Mouse (Mus musculus): ENCODE measurements at regions not wholly inside any gene's neighbourhood (a gene's known extent, or its start where the extent isn't known, plus 50 kb on each side); places are given as distances from the start of the nearest gene placed in this dataset.
"Not testable (repeated sequence)": the region's sequence is repeated elsewhere in the genome, so short reads cannot be mapped to it uniquely, and the experiment has no call there.

DNA sequence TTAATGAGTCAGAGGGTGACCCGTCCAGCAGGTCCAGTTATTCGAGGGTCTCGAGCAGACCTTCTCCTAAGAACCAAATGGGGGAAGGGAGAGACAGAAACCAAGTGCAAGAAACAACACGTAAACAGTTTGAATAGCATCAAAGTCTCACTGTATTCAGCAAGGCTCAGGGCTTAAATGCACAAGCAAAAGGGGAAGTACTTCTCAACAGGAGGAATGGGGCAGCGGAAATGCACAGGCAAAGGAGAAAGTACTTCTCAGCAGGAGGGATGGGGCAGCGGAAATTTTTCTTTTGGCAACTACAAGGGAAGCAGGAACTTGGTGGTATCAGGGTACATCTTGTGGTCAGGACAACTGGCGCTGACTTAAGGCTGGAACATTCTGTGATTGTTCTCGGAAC, 330.6 kb downstream of the 9430069I07Rik start:
- ATAC-seq (replicated peaks; ENCODE audit: insufficient number of reproducible peaks, low FRiP score, low TSS enrichment); H3K9me3 ChIP-seq (replicated peaks; ENCODE audit: control insufficient read depth, low read length); H3K27ac ChIP-seq (ENCODE audit: low read depth, low read length); H3K4me2 ChIP-seq; H3K4me3 ChIP-seq (ENCODE audit: low read depth, low read length); H3K4me1 ChIP-seq (ENCODE audit: control insufficient read depth, insufficient read depth, low read length); H3K9ac ChIP-seq (ENCODE audit: low read depth, low read length); H3K27me3 ChIP-seq (ENCODE audit: control insufficient read depth, insufficient read depth, low read length); H3K36me3 ChIP-seq (ENCODE audit: control insufficient read depth, insufficient read depth, low read length): not testable (repeated sequence)
- WGBS (ENCODE audit: insufficient replicate concordance) = 72% methylated on average over 8 of the region's 8 CpGs

DNA sequence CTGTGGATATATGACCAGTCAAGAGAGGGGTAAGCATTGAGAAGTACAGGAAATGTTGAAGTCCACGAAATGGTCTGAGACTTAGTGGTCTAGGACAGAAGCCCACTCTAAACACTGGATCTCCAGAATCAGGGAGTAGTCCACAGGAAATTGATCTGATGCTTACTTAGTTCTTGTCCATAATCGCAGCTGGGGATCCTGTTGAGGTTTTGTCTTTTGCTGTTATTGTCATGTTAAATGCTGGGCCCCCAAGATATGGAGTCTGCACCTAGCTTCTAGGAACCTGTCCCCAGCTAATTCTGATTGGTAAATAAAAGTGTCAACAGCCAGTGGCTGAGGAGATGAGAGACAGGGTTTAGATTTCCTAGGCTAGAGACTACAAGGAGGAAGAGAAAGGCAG, 332.3 kb downstream of the 9430069I07Rik start:
- no peak overlapping the region for H3K4me3 ChIP-seq (ENCODE audit: low read depth, low read length)
- H3K27me3 ChIP-seq (ENCODE audit: control insufficient read depth, insufficient read depth, low read length) = no peaks in the 10 kb centered on the region
- no peak overlapping the region for H3K9ac ChIP-seq (ENCODE audit: low read depth, low read length)
- H3K9me3 ChIP-seq (replicated peaks; ENCODE audit: control insufficient read depth, low read length) = no peaks in the 10 kb centered on the region
- no peaks in the 10 kb centered on the region for H3K36me3 ChIP-seq (ENCODE audit: control insufficient read depth, insufficient read depth, low read length)
- ATAC-seq (replicated peaks; ENCODE audit: insufficient number of reproducible peaks, low FRiP score, low TSS enrichment) = no peak
- no peak overlapping the region for H3K4me2 ChIP-seq
- H3K4me1 ChIP-seq (ENCODE audit: control insufficient read depth, insufficient read depth, low read length) = no peaks in the 10 kb centered on the region
- no peak overlapping the region for H3K27ac ChIP-seq (ENCODE audit: low read depth, low read length)
- 77% methylated on average over 2 of the region's 2 CpGs for WGBS (ENCODE audit: insufficient replicate concordance)

DNA sequence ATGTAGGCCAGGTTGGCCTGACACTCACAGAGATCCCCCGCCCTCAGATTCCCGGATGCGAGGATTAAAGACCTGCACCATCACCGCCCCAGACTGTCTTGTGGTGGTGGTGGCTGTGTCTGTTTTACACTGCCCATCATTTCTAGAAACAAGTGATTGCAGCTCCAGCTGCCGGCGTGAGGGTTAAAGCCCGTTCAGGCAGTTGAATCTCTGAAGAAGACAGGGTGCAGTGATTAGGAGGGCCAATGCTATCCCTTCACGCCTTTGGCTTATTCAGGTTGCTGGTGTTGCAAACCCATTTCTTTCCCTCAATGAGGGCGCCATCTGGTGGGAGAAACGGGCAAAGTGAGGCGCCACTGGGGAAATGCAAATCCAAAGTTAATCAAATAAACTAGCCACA, 335.8 kb downstream of the 9430069I07Rik start:
- Histone ChIP-seq H3K9ac (ENCODE audit: low read depth, low read length) (no peak overlapping the region), H3K4me1 (ENCODE audit: control insufficient read depth, insufficient read depth, low read length) (no peaks in the 10 kb centered on the region), H3K36me3 (ENCODE audit: control insufficient read depth, insufficient read depth, low read length) (no peaks in the 10 kb centered on the region), H3K9me3 (replicated peaks; ENCODE audit: control insufficient read depth, low read length) (no peaks in the 10 kb centered on the region), H3K4me2 (no peak overlapping the region), H3K4me3 (ENCODE audit: low read depth, low read length) (no peak overlapping the region), H3K27ac (ENCODE audit: low read depth, low read length) (no peak overlapping the region), H3K27me3 (ENCODE audit: control insufficient read depth, insufficient read depth, low read length) (no peaks in the 10 kb centered on the region)
- WGBS (ENCODE audit: insufficient replicate concordance) = 30% methylated on average over 11 of the region's 11 CpGs
- ATAC-seq (replicated peaks; ENCODE audit: insufficient number of reproducible peaks, low FRiP score, low TSS enrichment) = no peak

DNA sequence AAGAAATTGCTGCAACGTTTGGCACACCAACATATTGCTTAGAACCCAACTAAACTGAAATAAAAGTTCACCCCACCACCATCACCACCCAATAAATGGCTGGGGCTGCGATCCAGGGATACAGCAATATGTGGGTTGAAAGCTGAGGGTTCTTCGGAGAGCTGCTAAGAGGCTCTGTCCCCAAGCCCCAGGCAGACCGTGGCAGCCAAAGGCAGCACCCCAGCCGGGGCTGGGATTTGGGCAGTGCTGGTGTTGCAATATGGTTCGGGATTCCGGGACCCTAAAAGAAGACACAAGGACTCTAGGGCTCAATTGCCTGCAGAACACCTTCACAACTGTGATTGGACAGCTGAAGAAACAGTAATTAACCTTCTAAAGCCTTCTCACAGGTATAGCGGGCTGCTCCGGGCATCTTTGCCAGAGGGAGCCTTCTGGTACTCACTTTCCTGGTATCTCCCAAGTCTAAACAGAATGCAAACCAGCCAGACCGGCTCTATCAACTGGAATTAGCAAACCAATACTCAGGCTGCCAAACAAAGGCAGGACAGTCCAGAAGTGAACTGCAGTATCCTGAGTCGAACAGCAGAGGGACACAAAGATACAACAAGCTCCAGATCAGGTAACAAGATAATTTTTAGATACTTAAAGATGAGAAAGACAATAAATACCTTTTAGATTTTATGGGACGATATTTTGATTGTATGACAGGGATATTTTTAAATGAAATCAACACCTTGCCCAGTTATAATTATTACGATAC, 341.1 kb downstream of the 9430069I07Rik start:
- Histone ChIP-seq H3K9me3 (replicated peaks; ENCODE audit: control insufficient read depth, low read length) (no peaks in the 10 kb centered on the region), H3K4me1 (ENCODE audit: control insufficient read depth, insufficient read depth, low read length) (no peaks in the 10 kb centered on the region), H3K27ac (ENCODE audit: low read depth, low read length) (no peak overlapping the region), H3K4me3 (ENCODE audit: low read depth, low read length) (no peak overlapping the region), H3K9ac (ENCODE audit: low read depth, low read length) (no peak overlapping the region), H3K27me3 (ENCODE audit: control insufficient read depth, insufficient read depth, low read length) (no peaks in the 10 kb centered on the region), H3K36me3 (ENCODE audit: control insufficient read depth, insufficient read depth, low read length) (no peaks in the 10 kb centered on the region), H3K4me2 (no peak overlapping the region)
- ATAC-seq (replicated peaks; ENCODE audit: insufficient number of reproducible peaks, low FRiP score, low TSS enrichment) = no peak
- WGBS (ENCODE audit: insufficient replicate concordance) = 48% methylated on average over 13 of the region's 13 CpGs

DNA sequence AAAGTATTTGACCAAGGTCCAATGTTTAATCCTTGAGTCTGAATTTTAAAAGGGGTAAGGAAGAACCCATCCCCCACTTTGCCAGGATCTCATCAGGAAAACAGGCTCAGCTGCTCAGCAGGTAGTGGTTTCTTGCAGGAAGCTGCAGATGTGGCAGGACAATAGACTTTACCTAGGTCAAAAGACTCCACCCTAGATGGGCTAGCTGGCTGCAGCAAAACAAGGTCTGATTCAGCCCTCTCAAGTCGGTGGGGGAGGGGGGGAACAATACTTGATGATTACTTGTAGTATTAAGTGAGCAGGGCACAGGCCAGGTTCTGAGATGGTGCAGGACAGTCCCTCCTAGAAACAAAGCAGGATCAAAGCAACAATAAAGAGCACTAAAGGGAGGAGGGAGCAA, 349.1 kb downstream of the 9430069I07Rik start:
- Histone ChIP-seq H3K36me3 (ENCODE audit: control insufficient read depth, insufficient read depth, low read length) (no peaks in the 10 kb centered on the region), H3K4me3 (ENCODE audit: low read depth, low read length) (no peak overlapping the region), H3K4me2 (no peak overlapping the region), H3K4me1 (ENCODE audit: control insufficient read depth, insufficient read depth, low read length) (no peaks in the 10 kb centered on the region), H3K9ac (ENCODE audit: low read depth, low read length) (no peak overlapping the region), H3K27me3 (ENCODE audit: control insufficient read depth, insufficient read depth, low read length) (no peaks in the 10 kb centered on the region), H3K27ac (ENCODE audit: low read depth, low read length) (no peak overlapping the region), H3K9me3 (replicated peaks; ENCODE audit: control insufficient read depth, low read length) (no peaks in the 10 kb centered on the region)
- 23% methylated on average over 1 of the region's 1 CpGs for WGBS (ENCODE audit: insufficient replicate concordance)
- ATAC-seq (replicated peaks; ENCODE audit: insufficient number of reproducible peaks, low FRiP score, low TSS enrichment) = no peak

DNA sequence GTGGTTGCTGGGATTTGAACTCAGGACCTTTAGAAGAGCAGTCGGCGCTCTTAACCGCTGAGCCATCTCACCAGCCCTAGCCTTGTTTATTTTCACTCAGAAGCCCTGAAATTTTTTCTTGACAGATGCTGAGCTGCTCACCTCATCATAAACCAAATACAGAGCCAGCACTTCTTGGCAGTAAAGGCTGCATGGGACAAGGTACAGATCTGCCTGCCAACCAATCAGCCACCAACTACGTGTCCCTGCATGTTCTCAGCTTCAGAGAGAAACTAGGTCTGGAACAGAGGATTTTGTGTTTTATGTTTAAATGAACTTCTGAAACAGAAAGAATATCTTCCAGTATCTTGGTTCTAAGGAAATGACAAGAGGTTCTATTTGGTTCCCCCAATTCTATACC, 365.3 kb downstream of the 9430069I07Rik start:
- Histone ChIP-seq H3K4me1 (ENCODE audit: control insufficient read depth, insufficient read depth, low read length) (no peaks in the 10 kb centered on the region), H3K36me3 (ENCODE audit: control insufficient read depth, insufficient read depth, low read length) (no peaks in the 10 kb centered on the region), H3K9me3 (replicated peaks; ENCODE audit: control insufficient read depth, low read length) (no peaks in the 10 kb centered on the region), H3K27me3 (ENCODE audit: control insufficient read depth, insufficient read depth, low read length) (no peaks in the 10 kb centered on the region), H3K4me2 (no peak overlapping the region), H3K27ac (ENCODE audit: low read depth, low read length) (no peak overlapping the region), H3K4me3 (ENCODE audit: low read depth, low read length) (no peak overlapping the region), H3K9ac (ENCODE audit: low read depth, low read length) (no peak overlapping the region)
- no peak for ATAC-seq (replicated peaks; ENCODE audit: insufficient number of reproducible peaks, low FRiP score, low TSS enrichment)
- WGBS (ENCODE audit: insufficient replicate concordance) = 73% methylated on average over 4 of the region's 4 CpGs

DNA sequence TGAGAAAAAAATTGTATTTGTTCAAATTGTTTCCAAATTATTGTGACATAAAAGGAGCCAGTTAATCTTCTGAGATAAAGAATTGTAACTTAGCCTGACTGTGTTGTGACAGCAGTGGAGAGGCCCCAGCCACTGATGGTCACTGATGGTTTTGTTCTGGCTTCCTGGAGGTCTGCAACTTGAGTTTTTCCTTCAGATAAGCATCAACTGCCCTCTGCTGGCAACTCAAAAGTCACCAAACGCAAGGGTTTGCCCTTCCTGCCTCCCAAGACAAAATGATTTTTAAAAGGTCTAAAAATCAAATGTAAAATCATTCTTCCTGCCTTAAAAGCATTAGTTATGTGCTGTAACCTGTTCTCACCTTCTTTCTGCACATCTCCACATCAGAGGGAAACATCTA, 382.6 kb downstream of the 9430069I07Rik start:
- ATAC-seq (replicated peaks; ENCODE audit: insufficient number of reproducible peaks, low FRiP score, low TSS enrichment) = no peak
- Histone ChIP-seq H3K4me1 (ENCODE audit: control insufficient read depth, insufficient read depth, low read length) (no peaks in the 10 kb centered on the region), H3K27ac (ENCODE audit: low read depth, low read length) (no peak overlapping the region), H3K9me3 (replicated peaks; ENCODE audit: control insufficient read depth, low read length) (no peaks in the 10 kb centered on the region), H3K4me3 (ENCODE audit: low read depth, low read length) (no peak overlapping the region), H3K36me3 (ENCODE audit: control insufficient read depth, insufficient read depth, low read length) (no peaks in the 10 kb centered on the region), H3K27me3 (ENCODE audit: control insufficient read depth, insufficient read depth, low read length) (no peaks in the 10 kb centered on the region), H3K4me2 (no peak overlapping the region), H3K9ac (ENCODE audit: low read depth, low read length) (no peak overlapping the region)
- 26% methylated on average over 1 of the region's 1 CpGs for WGBS (ENCODE audit: insufficient replicate concordance)

DNA sequence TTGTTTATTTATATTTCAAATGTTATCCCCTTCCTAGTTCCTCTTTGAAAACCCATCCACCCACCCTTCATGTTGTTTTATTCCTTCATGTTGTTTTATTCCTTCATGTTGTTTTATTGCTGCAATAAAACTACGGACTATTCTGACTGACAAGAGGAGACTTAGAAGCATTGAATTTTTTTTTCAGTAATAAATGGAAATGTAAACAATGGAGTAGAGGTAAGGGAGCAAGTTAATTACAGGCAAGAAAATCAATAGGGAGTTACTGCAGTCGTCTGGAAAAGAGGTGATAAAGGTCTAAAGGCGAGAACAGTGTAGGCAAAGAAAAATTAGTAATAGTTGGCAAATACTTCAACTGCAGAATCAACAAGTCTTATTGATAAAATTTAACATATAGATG, 384.2 kb downstream of the 9430069I07Rik start:
- no peaks in the 10 kb centered on the region for H3K4me1 ChIP-seq (ENCODE audit: control insufficient read depth, insufficient read depth, low read length)
- H3K9ac ChIP-seq (ENCODE audit: low read depth, low read length) = no peak overlapping the region
- H3K4me3 ChIP-seq (ENCODE audit: low read depth, low read length) = no peak overlapping the region
- H3K4me2 ChIP-seq = no peak overlapping the region
- H3K27ac ChIP-seq (ENCODE audit: low read depth, low read length) = no peak overlapping the region
- 79% methylated on average over 3 of the region's 3 CpGs for WGBS (ENCODE audit: insufficient replicate concordance)
- ATAC-seq (replicated peaks; ENCODE audit: insufficient number of reproducible peaks, low FRiP score, low TSS enrichment) = no peak
- H3K9me3 ChIP-seq (replicated peaks; ENCODE audit: control insufficient read depth, low read length) = no peaks in the 10 kb centered on the region
- H3K36me3 ChIP-seq (ENCODE audit: control insufficient read depth, insufficient read depth, low read length) = no peaks in the 10 kb centered on the region
- H3K27me3 ChIP-seq (ENCODE audit: control insufficient read depth, insufficient read depth, low read length) = no peaks in the 10 kb centered on the region

DNA sequence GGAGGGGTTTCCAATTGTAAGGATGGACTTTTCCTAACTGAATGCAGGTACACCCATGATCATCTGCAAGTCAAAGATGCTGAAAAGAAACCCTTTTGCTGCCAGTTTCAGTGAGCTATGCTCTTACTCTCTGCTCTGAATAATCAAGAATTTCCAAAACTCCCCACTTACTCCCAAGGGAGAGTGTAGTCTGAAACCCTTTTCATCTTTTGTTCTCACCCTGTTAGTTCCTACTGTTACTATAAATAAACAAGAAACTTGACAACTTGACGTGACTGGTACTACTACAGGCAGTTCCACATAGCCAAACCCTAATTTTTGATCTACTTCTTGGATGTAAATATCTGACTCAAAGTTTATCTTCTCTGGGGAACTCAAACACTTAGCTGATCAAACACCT, 388.3 kb downstream of the 9430069I07Rik start:
- H3K4me2 ChIP-seq = no peak overlapping the region
- H3K9ac ChIP-seq (ENCODE audit: low read depth, low read length) = no peak overlapping the region
- H3K36me3 ChIP-seq (ENCODE audit: control insufficient read depth, insufficient read depth, low read length) = no peaks in the 10 kb centered on the region
- H3K27me3 ChIP-seq (ENCODE audit: control insufficient read depth, insufficient read depth, low read length) = no peaks in the 10 kb centered on the region
- no peak overlapping the region for H3K4me3 ChIP-seq (ENCODE audit: low read depth, low read length)
- WGBS (ENCODE audit: insufficient replicate concordance) = 18% methylated on average over 1 of the region's 1 CpGs
- no peak for ATAC-seq (replicated peaks; ENCODE audit: insufficient number of reproducible peaks, low FRiP score, low TSS enrichment)
- no peak overlapping the region for H3K27ac ChIP-seq (ENCODE audit: low read depth, low read length)
- no peaks in the 10 kb centered on the region for H3K4me1 ChIP-seq (ENCODE audit: control insufficient read depth, insufficient read depth, low read length)
- no peaks in the 10 kb centered on the region for H3K9me3 ChIP-seq (replicated peaks; ENCODE audit: control insufficient read depth, low read length)

Measured in heart, embryonic 11.5 days (tissue).